Mouse (Mus musculus): Measurements from ENCODE around the gene Mgst3.

DNA sequence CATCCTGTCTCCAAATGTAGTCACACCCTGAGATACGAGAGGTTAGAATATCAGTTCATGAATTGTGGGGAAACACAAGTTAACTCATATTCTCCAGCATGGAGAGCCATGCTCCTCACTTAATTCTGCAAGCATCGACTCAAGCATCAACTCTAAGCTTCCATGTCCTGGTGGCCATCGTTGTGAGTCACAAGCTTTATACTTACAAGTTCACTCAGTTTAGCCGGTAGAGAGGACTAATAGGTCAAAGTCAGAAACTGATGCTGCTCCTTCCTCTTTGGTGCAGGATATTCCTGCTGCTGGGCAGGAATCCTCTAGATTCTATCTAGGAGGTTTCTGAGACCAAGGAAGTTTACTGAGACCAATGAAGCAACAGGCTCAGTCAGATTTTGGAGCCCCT, 11.6 kb upstream of the Mgst3 start:
- TF ChIP-seq POLR2A (IDR thresholded peaks at IDR 0.05; ENCODE audit: low read depth, low read length) (no peak), CTCF (conservative IDR thresholded peaks at IDR 0.05; ENCODE audit: insufficient read depth, insufficient read length, low read depth, low read length) (no peak)

Data from kidney, adult 2 months (tissue).